Mouse (Mus musculus) erythroblast, embryonic 14.5 days (primary cell): ENCODE measurements around the gene Rap1gap. TPM values are rescaled to one million over a fixed set of nuclear protein-coding genes. Genes with fewer than 3 reads are reported as not detected.

Source experiments
- H3K27me3 ChIP-seq: 2 replicates; pipeline ENCODE4 v1.6.1; 2012; ENCODE audit warnings: inconsistent platforms; ENCODE audit not compliant: control insufficient read depth
- H3K36me3 ChIP-seq: 2 replicates; pipeline ENCODE4 v1.6.1; 2012; ENCODE audit warnings: mild to moderate bottlenecking, inconsistent platforms; ENCODE audit not compliant: control insufficient read depth
- H3K4me1 ChIP-seq: 2 replicates; pipeline ENCODE4 v1.6.1; 2012; ENCODE audit warnings: inconsistent platforms; ENCODE audit not compliant: control insufficient read depth
- H3K4me3 ChIP-seq: replicated peaks from 2 replicates; pipeline ENCODE3; 2012; ENCODE audit warnings: moderate library complexity, mild to moderate bottlenecking, inconsistent platforms
- H3K9me3 ChIP-seq: 2 replicates; pipeline ENCODE4 v1.6.1; 2012; ENCODE audit warnings: low read length, inconsistent platforms, mixed read lengths; ENCODE audit not compliant: control insufficient read depth
- GATA1 ChIP-seq: IDR thresholded peaks from 2 replicates; pipeline ENCODE4 v1.6.1; 2012; ENCODE audit warnings: low read length, inconsistent platforms, mixed read lengths
- TAL1 ChIP-seq: IDR thresholded peaks from 3 replicates; pipeline ENCODE4 v1.6.1; 2012; ENCODE audit warnings: low read length, inconsistent platforms, mixed read lengths
- polyA plus RNA-seq: library from polyadenylated mRNA; stranded (reverse); fragments of >175 nt; gene quantifications from 2 replicates; pipeline ENCODE4 v1.2.3, GENCODE M21; 2012

Gene Rap1gap
- polyA plus RNA-seq, 1 experiment = 0.05 TPM

DNA sequence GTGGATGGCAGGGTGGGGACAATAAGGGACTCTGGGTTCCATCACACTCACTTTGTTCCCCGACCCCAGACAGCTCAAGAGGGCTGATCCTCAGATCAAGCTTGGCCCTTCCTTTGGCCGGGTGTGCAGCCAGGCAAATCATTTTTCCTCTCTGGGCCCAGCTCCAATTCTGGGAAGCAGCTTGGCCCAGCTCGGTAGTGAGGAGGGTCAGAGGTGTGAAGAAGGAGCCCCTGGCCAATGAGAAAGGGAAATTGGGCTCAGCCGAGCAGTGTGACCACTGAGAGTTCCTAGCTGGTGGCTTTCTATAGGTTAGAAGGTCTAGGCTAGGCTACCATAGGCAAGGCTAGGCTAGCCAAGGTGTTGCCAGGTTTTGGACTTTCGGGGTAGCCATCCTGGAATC is 3.2 kb downstream of the Rap1gap start:
- Histone ChIP-seq H3K9me3 (no peaks in the 10 kb centered on the region), H3K27me3 (peaks cover 54% of the 10 kb centered on the region), H3K4me1 (no peaks in the 10 kb centered on the region; the same call in 1 of the 2 replicates), H3K36me3 (no peaks in the 10 kb centered on the region), H3K4me3 (no peak overlapping the region)
- TF ChIP-seq TAL1 (no peak), GATA1 (no peak)

- H3K36me3 ChIP-seq = no peaks in the 10 kb centered on the region
- no peak overlapping the region for H3K4me3 ChIP-seq
- no peaks in the 10 kb centered on the region for H3K4me1 ChIP-seq
- peaks cover 14% of the 10 kb centered on the region for H3K27me3 ChIP-seq
- TF ChIP-seq TAL1 (no peak), GATA1 (no peak)
- H3K9me3 ChIP-seq = no peaks in the 10 kb centered on the region
Measured at GRCm38 (mm10) chr4:137671711-137672500, 7.4 kb downstream of the Rap1gap start.

DNA sequence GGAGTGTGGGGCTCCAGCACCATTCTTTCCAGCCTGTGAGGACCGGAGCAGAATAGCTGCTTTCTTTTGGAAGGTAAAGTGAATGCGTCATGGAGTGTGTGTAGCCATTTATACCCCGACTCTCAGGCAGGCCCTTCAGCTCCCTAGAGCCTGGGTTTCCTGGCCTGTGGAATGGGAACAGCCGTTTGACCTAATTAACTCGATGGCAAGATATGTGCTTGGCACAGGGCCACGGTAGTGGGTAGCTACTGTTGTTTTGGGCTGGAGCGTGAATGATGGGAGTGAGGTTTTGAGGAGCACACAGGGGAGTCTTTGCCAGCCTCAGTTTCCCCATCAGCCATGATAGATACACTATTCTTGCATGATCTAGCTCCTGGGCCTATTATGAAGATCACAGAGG is 11.0 kb downstream of the Rap1gap start:
- H3K4me1 ChIP-seq = no peaks in the 10 kb centered on the region
- no peaks in the 10 kb centered on the region for H3K9me3 ChIP-seq
- H3K4me3 ChIP-seq = no peak overlapping the region
- no peak for TF ChIP-seq GATA1
- TF ChIP-seq TAL1 = no peak
- peaks cover 10% of the 10 kb centered on the region for H3K27me3 ChIP-seq
- H3K36me3 ChIP-seq = no peaks in the 10 kb centered on the region

GRCm38 (mm10) chr4:137676057-137676456 is 11.5 kb downstream of the Rap1gap start:
- Histone ChIP-seq H3K9me3 (no peaks in the 10 kb centered on the region), H3K4me1 (no peaks in the 10 kb centered on the region), H3K27me3 (peaks cover 15% of the 10 kb centered on the region), H3K4me3 (no peak overlapping the region), H3K36me3 (no peaks in the 10 kb centered on the region)
- TF ChIP-seq TAL1 (no peak), GATA1 (no peak)

DNA sequence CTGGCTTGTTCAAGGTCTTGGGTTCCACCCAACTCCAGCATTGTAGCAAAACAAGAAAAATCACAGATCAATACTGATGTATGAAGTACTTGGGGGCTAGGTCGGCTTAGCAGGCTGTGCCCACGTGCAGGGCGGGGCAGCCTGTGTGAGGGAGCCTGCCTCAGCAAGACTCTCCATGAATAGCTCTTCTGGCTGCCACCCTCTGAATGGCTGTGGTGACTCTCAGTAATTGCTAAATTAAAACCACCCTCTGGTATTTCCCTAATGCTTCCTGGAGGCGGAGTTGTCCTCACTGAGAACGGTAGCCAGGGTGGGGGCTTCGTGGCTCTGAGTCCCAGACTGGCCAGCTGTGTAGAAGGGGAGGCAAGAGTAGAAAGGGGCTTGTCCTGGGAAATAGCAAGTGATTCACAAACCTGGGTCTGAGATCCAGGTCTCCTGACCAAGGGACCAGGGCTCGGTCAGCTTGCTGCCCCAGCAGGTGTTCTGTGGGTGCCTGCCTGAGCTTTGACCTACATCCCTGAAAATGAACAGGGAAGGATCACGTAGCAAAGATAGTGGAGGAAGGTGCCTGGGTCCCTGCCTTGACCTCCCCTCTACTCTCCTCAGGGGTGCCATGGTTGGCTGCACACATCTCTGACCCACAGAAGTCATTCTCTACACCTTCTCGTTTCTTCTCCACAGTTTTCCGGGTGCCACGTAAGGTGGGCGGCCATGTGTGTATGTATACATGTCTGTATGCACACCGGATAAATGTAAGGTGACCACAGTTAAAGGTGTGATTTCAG is 12.4 kb downstream of the Rap1gap start:
- H3K36me3 ChIP-seq = no peaks in the 10 kb centered on the region
- no peaks in the 10 kb centered on the region for H3K4me1 ChIP-seq
- H3K27me3 ChIP-seq = peaks cover 23% of the 10 kb centered on the region
- no peak overlapping the region for H3K4me3 ChIP-seq
- no peak for TF ChIP-seq GATA1
- no peak for TF ChIP-seq TAL1
- H3K9me3 ChIP-seq = no peaks in the 10 kb centered on the region

GRCm38 (mm10) chr4:137677906-137678305 is 13.4 kb downstream of the Rap1gap start:
- no peak for TF ChIP-seq TAL1
- Histone ChIP-seq H3K27me3 (peaks cover 31% of the 10 kb centered on the region), H3K4me1 (no peaks in the 10 kb centered on the region), H3K36me3 (no peaks in the 10 kb centered on the region), H3K4me3 (no peak overlapping the region), H3K9me3 (no peaks in the 10 kb centered on the region)

DNA sequence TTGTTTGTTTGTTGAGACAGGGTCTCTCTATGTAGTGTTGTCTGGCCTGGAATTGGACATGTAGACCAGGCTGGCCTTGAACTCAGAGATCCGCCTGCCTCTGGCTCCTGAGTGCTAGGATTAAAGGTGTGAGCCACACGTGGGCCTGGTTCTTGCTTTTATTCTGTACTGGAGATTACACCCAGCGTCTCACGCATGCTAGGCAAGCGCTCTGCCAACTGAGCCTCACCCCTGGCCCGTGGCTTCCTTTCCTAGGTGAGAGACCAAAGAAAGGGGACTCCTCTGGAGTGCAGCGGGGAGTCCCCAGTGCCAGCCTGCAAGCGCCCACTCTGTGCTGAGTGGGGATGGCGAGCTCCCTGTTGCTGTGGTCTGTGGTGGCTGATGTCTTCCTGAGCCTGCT is 14.0 kb downstream of the Rap1gap start:
- Histone ChIP-seq H3K4me1 (no peaks in the 10 kb centered on the region), H3K27me3 (peaks cover 33% of the 10 kb centered on the region), H3K9me3 (no peaks in the 10 kb centered on the region), H3K36me3 (no peaks in the 10 kb centered on the region), H3K4me3 (no peak overlapping the region)
- TF ChIP-seq GATA1 = no peak
- TF ChIP-seq TAL1 = no peak

GRCm38 (mm10) chr4:137679979-137680550 is 15.5 kb downstream of the Rap1gap start:
- Histone ChIP-seq H3K4me3 (no peak overlapping the region), H3K36me3 (no peaks in the 10 kb centered on the region), H3K27me3 (peaks cover 40% of the 10 kb centered on the region), H3K9me3 (no peaks in the 10 kb centered on the region), H3K4me1 (no peaks in the 10 kb centered on the region)
- TF ChIP-seq TAL1 = no peak
- TF ChIP-seq GATA1 = no peak

DNA sequence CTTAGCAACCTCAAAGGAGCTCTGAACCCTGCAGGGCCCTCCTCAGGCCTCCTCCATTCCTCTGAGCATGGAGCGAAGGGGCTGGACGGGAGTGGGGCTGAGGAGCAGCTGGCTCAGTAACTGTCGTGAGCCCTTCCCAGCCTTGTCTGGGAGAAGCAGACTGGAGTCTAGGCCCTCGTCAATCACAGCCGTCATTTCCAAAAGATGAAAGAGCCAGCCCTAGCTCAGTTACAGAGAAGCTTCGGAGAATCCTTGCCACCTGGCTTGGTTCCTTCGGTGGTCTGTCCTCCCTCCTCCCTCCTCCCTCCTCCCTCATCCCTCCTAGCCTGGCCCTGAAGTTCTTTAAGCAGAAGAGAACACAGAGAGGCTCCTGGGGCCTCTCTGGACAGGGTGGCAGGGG is 16.2 kb downstream of the Rap1gap start:
- Histone ChIP-seq H3K9me3 (no peaks in the 10 kb centered on the region), H3K36me3 (no peaks in the 10 kb centered on the region), H3K27me3 (peaks cover 40% of the 10 kb centered on the region), H3K4me1 (no peaks in the 10 kb centered on the region), H3K4me3 (no peak overlapping the region)
- TF ChIP-seq GATA1 (no peak), TAL1 (no peak)
